Mouse (Mus musculus) kidney, embryonic 16.5 days (tissue): ENCODE data around the gene Slc38a3. TPM values are rescaled to one million over a fixed set of nuclear protein-coding genes. Genes with fewer than 3 reads are reported as not detected.
A peak's percentile ranks its signal among the peaks of the same experiment; 100 is the strongest.

Source experiments
- ATAC-seq: fragments of 200-750 bp; cut with Nextera tagmentation; 2 replicates; pipeline ENCODE4 v1.8.0; 2017; ENCODE audit warnings: moderate TSS enrichment; ENCODE audit not compliant: low FRiP score, low TSS enrichment
- H3K27ac ChIP-seq: fragments of 300-500 bp; sonication (generic); 2 replicates; pipeline ENCODE4 v1.5.1; 2014; ENCODE audit warnings: low read length
- H3K27me3 ChIP-seq: fragments of 300-500 bp; sonication (generic); 2 replicates; pipeline ENCODE4 v1.6.1; 2014; ENCODE audit warnings: low read length, control low read depth, mixed read lengths; ENCODE audit not compliant: insufficient read depth
- H3K36me3 ChIP-seq: fragments of 300-500 bp; sonication (generic); 2 replicates; pipeline ENCODE4 v1.6.1; 2014; ENCODE audit warnings: low read length, control low read depth, mixed read lengths; ENCODE audit not compliant: insufficient read depth
- H3K4me1 ChIP-seq: fragments of 300-500 bp; sonication (generic); 2 replicates; pipeline ENCODE4 v1.6.1; 2014; ENCODE audit warnings: low read length, control low read depth, mixed read lengths; ENCODE audit not compliant: insufficient read depth
- H3K4me2 ChIP-seq: fragments of 300-500 bp; sonication (generic); replicated peaks from 2 replicates; pipeline ENCODE4 v1.6.1; 2014; ENCODE audit warnings: low read depth, low read length
- H3K4me3 ChIP-seq: fragments of 300-500 bp; sonication (generic); 2 replicates; pipeline ENCODE4 v1.5.1; 2014; ENCODE audit warnings: mild to moderate bottlenecking, low read length
- H3K9ac ChIP-seq: fragments of 300-500 bp; sonication (generic); replicated peaks from 2 replicates; pipeline ENCODE4 v1.6.1; 2014; ENCODE audit warnings: low read length
- H3K9me3 ChIP-seq: fragments of 300-500 bp; sonication (generic); 2 replicates; pipeline ENCODE4 v1.6.1; 2016; ENCODE audit warnings: low read length, control low read depth
- WGBS: fragments of 180-500 bp; shearing (Covaris S2); extraction: QIAGEN DNeasy Blood & Tissue Kit; methylation state at CpG from one replicate; pipeline ENCODE4 v1.1.7; 2014; 5-methylcytosine and 5-hydroxymethylcytosine counted together
- polyA plus RNA-seq: library from polyadenylated mRNA; unstranded; fragments of >200 nt; fragmentation: Nextera tagmentation; extraction: Ambion mirVana; gene quantifications from 2 replicates; pipeline ENCODE4 v1.2.1, GENCODE M21; 2015

Slc38a3 gene
- polyA plus RNA-seq, 1 experiment from 2014 or later = 12.9 TPM

- 34% methylated on average over 5 of the region's 5 CpGs for WGBS
- Histone ChIP-seq H3K4me3 (no peak overlapping the region), H3K9ac (no peak overlapping the region; the same call in 1 of the 2 replicates), H3K36me3 (no peaks in the 10 kb centered on the region), H3K27me3 (peaks cover 15% of the 10 kb centered on the region), H3K4me1 (peaks cover 38% of the 10 kb centered on the region), H3K27ac (0 out of 2 replicates have a peak overlapping the region, but pooled peaks have one; percentile 16), H3K4me2 (no peak overlapping the region), H3K9me3 (no peaks in the 10 kb centered on the region)
- peak; percentile 43; the same call in 1 of the 2 replicates for ATAC-seq
These were observed 929 bp upstream of the Slc38a3 start for GRCm38 (mm10) chr9:107670259-107670658.

- Histone ChIP-seq H3K27ac (no peak overlapping the region), H3K4me3 (no peak overlapping the region), H3K27me3 (peaks cover 7% of the 10 kb centered on the region), H3K9ac (no peak overlapping the region), H3K36me3 (no peaks in the 10 kb centered on the region), H3K9me3 (no peaks in the 10 kb centered on the region), H3K4me2 (no peak overlapping the region), H3K4me1 (peaks cover 38% of the 10 kb centered on the region)
- WGBS = 53% methylated on average over 3 of the region's 3 CpGs
- no peak for ATAC-seq
These were observed 414 bp downstream of the Slc38a3 start for GRCm38 (mm10) chr9:107668916-107669315.

GRCm38 (mm10) chr9:107668011-107668410, 1.3 kb downstream of the Slc38a3 start:
- Histone ChIP-seq H3K36me3 (no peaks in the 10 kb centered on the region), H3K4me3 (no peak overlapping the region), H3K9me3 (no peaks in the 10 kb centered on the region), H3K4me1 (peaks cover 47% of the 10 kb centered on the region), H3K27me3 (peaks cover 7% of the 10 kb centered on the region), H3K27ac (no peak overlapping the region), H3K4me2 (no peak overlapping the region), H3K9ac (no peak overlapping the region)
- no peak for ATAC-seq
- 40% methylated on average over 8 of the region's 8 CpGs for WGBS

- under 1% methylated on average over 24 of the region's 24 CpGs for WGBS
- ATAC-seq = peak; percentile 89
These were observed 2.1 kb downstream of the Slc38a3 start for GRCm38 (mm10) chr9:107667219-107667618.

GRCm38 (mm10) chr9:107666751-107667205, 2.6 kb downstream of the Slc38a3 start:
- under 1% methylated on average over 30 of the region's 30 CpGs for WGBS

More at GRCm38 (mm10) chr9:107667219-107667618, 2.1 kb downstream of the Slc38a3 start:
- peak overlapping the region; percentile 65 for H3K9ac ChIP-seq
- no peaks in the 10 kb centered on the region for H3K36me3 ChIP-seq
- no peaks in the 10 kb centered on the region for H3K9me3 ChIP-seq
- H3K27me3 ChIP-seq = peaks cover 7% of the 10 kb centered on the region
- H3K4me1 ChIP-seq = peaks cover 48% of the 10 kb centered on the region
- H3K4me2 ChIP-seq = peak overlapping the region; percentile 92
- H3K27ac ChIP-seq = no peak overlapping the region
- peak overlapping the region; percentile 53 for H3K4me3 ChIP-seq

GRCm38 (mm10) chr9:107665308-107665707, 4.0 kb downstream of the Slc38a3 start:
- Histone ChIP-seq H3K27me3 (peaks cover 7% of the 10 kb centered on the region), H3K27ac (no peak overlapping the region), H3K9me3 (no peaks in the 10 kb centered on the region), H3K36me3 (no peaks in the 10 kb centered on the region), H3K4me2 (no peak overlapping the region), H3K4me1 (peaks cover 45% of the 10 kb centered on the region), H3K9ac (no peak overlapping the region), H3K4me3 (no peak overlapping the region)
- 82% methylated on average over 7 of the region's 7 CpGs for WGBS
- ATAC-seq = no peak

More at GRCm38 (mm10) chr9:107666751-107667205, 2.6 kb downstream of the Slc38a3 start:
- H3K27ac ChIP-seq = no peak overlapping the region
- peak overlapping the region; percentile 92 for H3K4me2 ChIP-seq
- H3K27me3 ChIP-seq = peaks cover 7% of the 10 kb centered on the region
- H3K4me1 ChIP-seq = peaks cover 48% of the 10 kb centered on the region
- peak overlapping the region; percentile 65 for H3K9ac ChIP-seq
- no peaks in the 10 kb centered on the region for H3K9me3 ChIP-seq
- H3K36me3 ChIP-seq = no peaks in the 10 kb centered on the region
- peak overlapping the region; percentile 53 for H3K4me3 ChIP-seq
- ATAC-seq = 0 out of 2 replicates have a peak, but pooled peaks have one; percentile 2

- Histone ChIP-seq H3K36me3 (no peaks in the 10 kb centered on the region), H3K27ac (no peak overlapping the region), H3K4me1 (peaks cover 32% of the 10 kb centered on the region), H3K4me2 (no peak overlapping the region), H3K4me3 (no peak overlapping the region), H3K9me3 (no peaks in the 10 kb centered on the region), H3K9ac (no peak overlapping the region), H3K27me3 (peaks cover 7% of the 10 kb centered on the region)
- 44% methylated on average over 9 of the region's 9 CpGs for WGBS
- no peak for ATAC-seq
These were observed 5.8 kb downstream of the Slc38a3 start for GRCm38 (mm10) chr9:107663525-107663924.

GRCm38 (mm10) chr9:107662342-107662741, 7.0 kb downstream of the Slc38a3 start:
- H3K27ac ChIP-seq = no peak overlapping the region
- no peak overlapping the region for H3K4me2 ChIP-seq
- no peaks in the 10 kb centered on the region for H3K9me3 ChIP-seq
- ATAC-seq = no peak
- peaks cover 7% of the 10 kb centered on the region for H3K27me3 ChIP-seq
- no peak overlapping the region for H3K9ac ChIP-seq
- no peak overlapping the region for H3K4me3 ChIP-seq
- WGBS = 68% methylated on average over 8 of the region's 8 CpGs
- H3K4me1 ChIP-seq = peaks cover 21% of the 10 kb centered on the region
- no peaks in the 10 kb centered on the region for H3K36me3 ChIP-seq

- Histone ChIP-seq H3K9ac (no peak overlapping the region), H3K4me1 (peaks cover 11% of the 10 kb centered on the region), H3K9me3 (no peaks in the 10 kb centered on the region), H3K4me2 (no peak overlapping the region), H3K27me3 (peaks cover 5% of the 10 kb centered on the region), H3K4me3 (no peak overlapping the region), H3K36me3 (no peaks in the 10 kb centered on the region), H3K27ac (no peak overlapping the region)
- 49% methylated on average over 3 of the region's 3 CpGs for WGBS
- no peak for ATAC-seq
These were observed 8.6 kb downstream of the Slc38a3 start for GRCm38 (mm10) chr9:107660777-107661176.

GRCm38 (mm10) chr9:107659961-107660360, 9.4 kb downstream of the Slc38a3 start:
- H3K27ac ChIP-seq = no peak overlapping the region
- H3K4me2 ChIP-seq = no peak overlapping the region
- no peak for ATAC-seq

More at GRCm38 (mm10) chr9:107659961-107660360, 9.4 kb downstream of the Slc38a3 start:
- H3K9ac ChIP-seq = no peak overlapping the region
- no peak overlapping the region for H3K4me3 ChIP-seq
- peaks cover 11% of the 10 kb centered on the region for H3K4me1 ChIP-seq
- no peaks in the 10 kb centered on the region for H3K27me3 ChIP-seq
- H3K9me3 ChIP-seq = no peaks in the 10 kb centered on the region
- no peaks in the 10 kb centered on the region for H3K36me3 ChIP-seq
- WGBS = 84% methylated on average over 3 of the region's 3 CpGs
